Mouse (Mus musculus) B cell, adult 2 months (primary cell): ENCODE measurements at regions not wholly inside any gene's neighbourhood (a gene's known extent, or its start where the extent isn't known, plus 50 kb on each side); places are given as distances from the start of the nearest gene placed in this dataset.
"Not testable (repeated sequence)": the region's sequence is repeated elsewhere in the genome, so short reads cannot be mapped to it uniquely, and the experiment has no call there.

Experiments used
- DNase-seq, 2 experiments: peaks; one replicate each; pipeline ENCODE4 v3.0.0; 2022

GRCm38 (mm10) chr19:54099292-54099691 is 55.3 kb downstream of the Adra2a start:
- DNase-seq, result no peak

GRCm38 (mm10) chr19:54099769-54100168 is 55.8 kb downstream of the Adra2a start:
- DNase-seq, result no peak

GRCm38 (mm10) chr19:54106571-54106970 is 62.6 kb downstream of the Adra2a start:
- DNase-seq, result peak; percentile 19 to 32

GRCm38 (mm10) chr19:54107103-54107821 is 63.3 kb downstream of the Adra2a start:
- peak; percentile 44 to 58 for DNase-seq

GRCm38 (mm10) chr19:54110080-54110479 is 66.1 kb downstream of the Adra2a start:
- no peak for DNase-seq

- no peak for DNase-seq
Measured at GRCm38 (mm10) chr19:54112691-54113090, 68.7 kb downstream of the Adra2a start.

- DNase-seq, result no peak
Measured at GRCm38 (mm10) chr19:54113421-54113820, 69.5 kb downstream of the Adra2a start.

GRCm38 (mm10) chr19:54114588-54115317 is 70.8 kb downstream of the Adra2a start:
- DNase-seq, result peak; percentile 49 to 55

GRCm38 (mm10) chr19:54115335-54115734 is 71.4 kb downstream of the Adra2a start:
- no peak for DNase-seq

GRCm38 (mm10) chr19:54116829-54117228 is 72.9 kb downstream of the Adra2a start:
- DNase-seq, result no peak

GRCm38 (mm10) chr19:54117676-54118075 is 73.7 kb downstream of the Adra2a start:
- DNase-seq, result no peak

- no peak for DNase-seq
Measured at GRCm38 (mm10) chr19:54123586-54123985, 79.6 kb downstream of the Adra2a start.

GRCm38 (mm10) chr19:54151766-54152165 is 107.8 kb downstream of the Adra2a start:
- DNase-seq, result not testable (repeated sequence)

- no peak for DNase-seq
Measured at GRCm38 (mm10) chr19:54154400-54154799, 110.4 kb downstream of the Adra2a start.

- no peak for DNase-seq
Measured at GRCm38 (mm10) chr19:54170361-54170760, 126.4 kb downstream of the Adra2a start.

- no peak for DNase-seq
Measured at GRCm38 (mm10) chr19:54174090-54175055, 130.4 kb downstream of the Adra2a start.

- DNase-seq, result no peak
Measured at GRCm38 (mm10) chr19:54175766-54176165, 131.8 kb downstream of the Adra2a start.

- no peak for DNase-seq
Measured at GRCm38 (mm10) chr19:54177491-54177890, 133.5 kb downstream of the Adra2a start.

GRCm38 (mm10) chr19:54200407-54200806 is 156.5 kb downstream of the Adra2a start:
- DNase-seq, result no peak

- DNase-seq, result no peak
Measured at GRCm38 (mm10) chr19:54202456-54202855, 158.5 kb downstream of the Adra2a start.

GRCm38 (mm10) chr19:54206819-54207218 is 162.9 kb downstream of the Adra2a start:
- DNase-seq, result no peak

- DNase-seq, result no peak
Measured at GRCm38 (mm10) chr19:54212169-54212568, 168.2 kb downstream of the Adra2a start.

GRCm38 (mm10) chr19:54244176-54244575 is 200.2 kb downstream of the Adra2a start:
- no peak for DNase-seq
